Mouse (Mus musculus) liver, embryonic 14.5 days (tissue): ENCODE data around the gene Gm16181. TPM values are rescaled to one million over a fixed set of nuclear protein-coding genes. Genes with fewer than 3 reads are reported as not detected.

Experiments used
- ATAC-seq: fragments of 200-750 bp; cut with Nextera tagmentation; 2 replicates; pipeline ENCODE4 v1.8.0; 2017; ENCODE audit warnings: moderate number of reproducible peaks, mild to moderate bottlenecking, moderate library complexity; ENCODE audit not compliant: insufficient read depth
- DNase-seq, 3 experiments: peaks; one replicate each; pipeline ENCODE4 v3.0.0-alpha.2; 2012 to 2013; ENCODE audit warnings: low read depth in 3 of 3, low spot score in 3 of 3
- H3K27ac ChIP-seq: fragments of 300-500 bp; sonication (generic); 2 replicates; pipeline ENCODE4 v1.5.1; 2014; ENCODE audit warnings: moderate library complexity, mild to moderate bottlenecking, control low read depth, inconsistent platforms
- H3K27me3 ChIP-seq: fragments of 300-500 bp; sonication (generic); 2 replicates; pipeline ENCODE4 v1.6.1; 2014; ENCODE audit warnings: mild to moderate bottlenecking, low read length, moderate library complexity; ENCODE audit not compliant: control insufficient read depth, insufficient read depth
- H3K36me3 ChIP-seq: fragments of 300-500 bp; sonication (generic); replicated peaks from 2 replicates; pipeline ENCODE4 v1.6.1; 2014; ENCODE audit warnings: low read depth; ENCODE audit not compliant: control insufficient read depth, insufficient read depth
- H3K4me1 ChIP-seq, 2 experiments: fragments of 200-500 bp in 1 of 2; fragments of 300-500 bp in 1 of 2; sonication (generic) in 1 of 2; replicated peaks; 2 replicates each; pipeline ENCODE4 v1.6.1; 2012 to 2014; ENCODE audit warnings: antibody characterized with exemption in 1 of 2, inconsistent platforms in 1 of 2, low read length in 1 of 2; ENCODE audit not compliant: control insufficient read depth in 2 of 2, insufficient read depth in 2 of 2
- H3K4me2 ChIP-seq: fragments of 300-500 bp; sonication (generic); 2 replicates; pipeline ENCODE4 v1.6.1; 2014; ENCODE audit warnings: low read depth, mild to moderate bottlenecking, control low read depth, moderate library complexity
- H3K4me3 ChIP-seq, 2 experiments: fragments of 200-500 bp in 1 of 2; fragments of 300-500 bp in 1 of 2; sonication (generic) in 1 of 2; 2 replicates each; pipeline ENCODE4 v1.5.1; 2012 to 2014; ENCODE audit warnings: low read depth in 2 of 2, low read length in 2 of 2, mild to moderate bottlenecking in 2 of 2, control low read depth in 1 of 2, inconsistent platforms in 1 of 2, moderate library complexity in 1 of 2; ENCODE audit not compliant: insufficient read depth in 1 of 2
- H3K9ac ChIP-seq: fragments of 300-500 bp; sonication (generic); replicated peaks from 2 replicates; pipeline ENCODE4 v1.6.1; 2014; ENCODE audit warnings: mild to moderate bottlenecking, control low read depth, moderate library complexity
- H3K9me3 ChIP-seq: fragments of 300-500 bp; sonication (generic); 2 replicates; pipeline ENCODE4 v1.6.1; 2016; ENCODE audit warnings: low read length, mixed read lengths; ENCODE audit not compliant: control insufficient read depth
- CTCF ChIP-seq: IDR thresholded peaks from 2 replicates; pipeline ENCODE4 v1.5.1; 2016; ENCODE audit warnings: antibody characterized with exemption, low read depth, control low read depth
- EP300 ChIP-seq: IDR thresholded peaks from 2 replicates; pipeline ENCODE4 v1.6.1; 2016; ENCODE audit warnings: antibody characterized with exemption, low read depth
- WGBS: fragments of 180-500 bp; shearing (Covaris S2); extraction: QIAGEN DNeasy Blood & Tissue Kit; methylation state at CpG from one replicate; pipeline ENCODE4 v1.1.7; 2014; ENCODE audit not compliant: insufficient replicate concordance; 5-methylcytosine and 5-hydroxymethylcytosine counted together
- polyA plus RNA-seq, 2 experiments: library from polyadenylated mRNA; depleted of rRNA in 1 of 2; stranded (reverse) in 1 of 2; unstranded in 1 of 2; fragments of >200 nt; fragmentation: Nextera tagmentation in 1 of 2; extraction: Ambion mirVana in 1 of 2; gene quantifications; 2 replicates each; pipeline versions ENCODE4 v1.2.1 to v1.2.3; 2012 to 2014

The Gm16181 gene
- polyA plus RNA-seq, 2 experiments, result 0.21 TPM; not detected in 1

DNA sequence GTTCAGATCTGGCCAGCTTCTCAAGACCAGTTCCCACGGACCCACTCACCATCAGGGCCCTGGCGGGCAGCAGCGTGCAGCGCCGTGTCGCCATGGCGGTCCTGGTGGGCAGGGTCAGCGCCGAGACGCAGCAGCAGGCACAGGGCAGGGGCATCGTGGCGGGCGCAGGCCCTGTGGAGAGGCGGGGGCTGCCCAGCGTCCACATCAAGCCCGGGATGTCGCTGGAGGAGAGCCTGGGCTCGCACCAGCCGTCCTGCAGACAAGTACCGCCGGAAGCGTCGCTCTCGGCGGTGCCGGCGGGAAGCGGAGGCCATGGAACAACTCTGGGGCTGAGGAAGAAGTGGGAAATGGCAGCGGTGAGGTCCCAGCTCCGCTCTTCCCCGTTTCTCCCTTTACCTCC lies 14.3 kb downstream of the Gm16181 start:
- TF ChIP-seq EP300, result no peak
- no peak for TF ChIP-seq CTCF
- peak; percentile 3; the same call in 1 of the 2 replicates for ATAC-seq
- no peak for DNase-seq

GRCm38 (mm10) chr17:35235614-35236389 lies 15.2 kb downstream of the Gm16181 start, which contains the start of gene Nfkbil1:
Nfkbil1 (minus strand) TSS chr17:35235792.
- peak within 1 kb of the TSS; percentile 86 for H3K27ac ChIP-seq
- peak within 1 kb of the TSS; percentile 69 for H3K4me3 ChIP-seq
- H3K4me1 ChIP-seq, result peaks cover 6 to 13% of the 10 kb centered on the region in 2 experiments
- H3K9me3 ChIP-seq, result no peaks in the 10 kb centered on the region
- peaks cover 7% of the 10 kb centered on the region for H3K36me3 ChIP-seq
- DNase-seq (peak; percentile 82 to 87 (median 85)), ATAC-seq (peak; percentile 80)
- TF ChIP-seq EP300, result peak; percentile 30; the same call in 1 of the 2 replicates
- TF ChIP-seq CTCF, result no peak
- H3K9ac ChIP-seq, result peak within 1 kb of the TSS; percentile 76
- under 1% methylated on average over 35 of the region's 35 CpGs for WGBS
- no peaks in the 10 kb centered on the region for H3K27me3 ChIP-seq
- peak within 1 kb of the TSS; percentile 86 for H3K4me2 ChIP-seq

More for the DNA sequence above, 14.3 kb downstream of the Gm16181 start:
- Histone ChIP-seq H3K36me3 (peaks cover 7% of the 10 kb centered on the region), H3K27me3 (no peaks in the 10 kb centered on the region), H3K4me2 (peak overlapping the region; percentile 86), H3K9ac (peak overlapping the region; percentile 76), H3K9me3 (no peaks in the 10 kb centered on the region), H3K27ac (peak overlapping the region; percentile 86), H3K4me1 (peaks cover 0 to 5% of the 10 kb centered on the region in 2 experiments; a peak in 1 of 4 replicates), H3K4me3 (peak overlapping the region; percentile 69)
- WGBS, result 3% methylated on average over 31 of the region's 31 CpGs

DNA sequence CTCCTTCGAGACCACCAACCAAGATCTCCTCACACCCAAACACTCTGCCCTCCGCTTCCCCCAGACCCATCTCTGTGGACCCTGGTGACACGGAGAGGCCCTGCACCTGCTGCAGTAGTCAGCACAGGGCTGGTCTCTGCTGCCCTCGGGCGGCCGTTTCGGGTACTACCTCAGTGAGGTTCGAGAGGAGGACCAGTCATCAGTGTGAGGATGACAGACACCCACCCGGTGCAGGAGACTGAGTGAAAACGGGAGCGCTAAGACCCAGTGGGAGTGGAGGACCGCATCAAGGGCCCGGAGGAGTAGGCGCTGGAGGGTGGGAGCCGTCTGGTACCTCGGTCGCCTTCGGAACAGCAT lies 15.7 kb downstream of the Gm16181 start:
- Histone ChIP-seq H3K4me2 (peak overlapping the region; percentile 86), H3K27me3 (no peaks in the 10 kb centered on the region), H3K4me3 (peak overlapping the region; percentile 69), H3K9me3 (no peaks in the 10 kb centered on the region), H3K4me1 (peaks cover 7 to 16% of the 10 kb centered on the region in 2 experiments), H3K36me3 (peaks cover 2% of the 10 kb centered on the region), H3K27ac (peak overlapping the region; percentile 86), H3K9ac (peak overlapping the region; percentile 76)
- DNase-seq (peak; percentile 75 to 82 (median 76)), ATAC-seq (peak; percentile 70)
- WGBS, result 2% methylated on average over 18 of the region's 18 CpGs
- TF ChIP-seq CTCF (peak; percentile 100), EP300 (no peak)

DNA sequence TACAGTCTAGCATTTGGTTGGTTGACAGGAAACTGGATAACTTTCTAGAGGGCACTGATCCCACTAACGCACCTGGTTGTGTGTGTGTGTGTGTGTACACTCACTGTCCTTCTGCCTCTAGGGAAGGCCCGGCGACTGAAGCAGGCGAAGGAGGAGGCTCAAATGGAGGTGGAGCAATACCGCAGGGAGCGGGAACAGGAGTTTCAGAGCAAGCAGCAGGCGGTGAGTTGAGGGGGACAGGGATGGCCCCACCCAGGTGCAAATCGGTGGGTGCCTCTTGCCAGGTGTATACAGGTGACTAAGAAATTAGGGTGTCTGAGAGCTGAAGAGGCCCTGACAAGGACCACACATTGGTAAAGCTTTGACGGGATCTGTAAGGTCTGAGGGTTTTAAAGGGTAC lies 16.4 kb downstream of the Gm16181 start:
- peaks cover 2% of the 10 kb centered on the region for H3K36me3 ChIP-seq
- H3K4me2 ChIP-seq, result no peak overlapping the region
- DNase-seq, result no peak
- H3K4me1 ChIP-seq, result peaks cover 7 to 16% of the 10 kb centered on the region in 2 experiments
- WGBS, result 80% methylated on average over 9 of the region's 9 CpGs
- H3K9me3 ChIP-seq, result no peaks in the 10 kb centered on the region
- no peak overlapping the region for H3K9ac ChIP-seq
- no peak for ATAC-seq
- H3K27me3 ChIP-seq, result no peaks in the 10 kb centered on the region
- no peak overlapping the region for H3K4me3 ChIP-seq
- no peak overlapping the region for H3K27ac ChIP-seq
- TF ChIP-seq CTCF (no peak), EP300 (no peak)

DNA sequence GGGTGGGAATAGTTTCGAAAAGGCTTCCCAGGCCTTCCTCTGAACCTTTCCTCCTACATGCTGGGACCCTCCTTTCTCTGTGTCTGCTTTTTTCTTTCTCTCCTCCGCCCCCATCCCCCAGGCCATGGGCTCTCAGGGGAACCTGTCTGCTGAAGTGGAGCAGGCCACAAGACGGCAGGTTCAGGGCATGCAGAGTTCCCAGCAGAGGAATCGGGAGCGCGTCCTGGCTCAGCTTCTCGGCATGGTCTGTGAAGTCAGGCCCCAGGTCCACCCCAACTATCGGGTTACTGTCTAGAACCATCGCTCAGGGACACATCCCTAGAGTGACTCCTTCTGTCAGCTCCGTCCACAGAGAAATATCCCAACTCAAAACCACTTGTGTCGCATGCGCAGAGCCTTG lies 16.9 kb downstream of the Gm16181 start:
- peaks cover 7 to 16% of the 10 kb centered on the region in 2 experiments for H3K4me1 ChIP-seq
- 85% methylated on average over 12 of the region's 12 CpGs for whole genome bisulfite sequencing
- TF ChIP-seq EP300 (no peak), CTCF (no peak)
- DNase-seq (no peak), ATAC-seq (no peak)
- H3K4me2 ChIP-seq, result no peak overlapping the region
- H3K36me3 ChIP-seq, result peaks cover 2% of the 10 kb centered on the region
- no peak overlapping the region for H3K27ac ChIP-seq
- H3K9ac ChIP-seq, result no peak overlapping the region
- no peaks in the 10 kb centered on the region for H3K27me3 ChIP-seq
- no peaks in the 10 kb centered on the region for H3K9me3 ChIP-seq
- no peak overlapping the region for H3K4me3 ChIP-seq
